Mouse (Mus musculus): ENCODE data around the gene Stat4. TPM values are rescaled to one million over a fixed set of nuclear protein-coding genes. Genes with fewer than 3 reads are reported as not detected.

Stat4 gene
- polyA plus RNA-seq, 1 experiment: 3.0 TPM

GRCm38 (mm10) chr1:52048711-52049110 lies 61.8 kb downstream of the Stat4 start:
- H3K27me3 ChIP-seq (replicated peaks): no peaks in the 10 kb centered on the region
- H3K9me3 ChIP-seq: no peaks in the 10 kb centered on the region
- peaks cover 20% of the 10 kb centered on the region for H3K36me3 ChIP-seq (replicated peaks; ENCODE audit: low read length)
- peaks cover 39% of the 10 kb centered on the region for H3K4me1 ChIP-seq
- TF ChIP-seq GATA1 (IDR thresholded peaks at IDR 0.05; ENCODE audit: borderline replicate concordance, low read length): no peak
- TF ChIP-seq FLI1 (IDR thresholded peaks at IDR 0.05; ENCODE audit: low read length): no peak
- H3K4me3 ChIP-seq (replicated peaks): no peak overlapping the region

- Histone ChIP-seq H3K9me3 (no peaks in the 10 kb centered on the region), H3K4me1 (peaks cover 37% of the 10 kb centered on the region), H3K27me3 (replicated peaks) (no peaks in the 10 kb centered on the region), H3K36me3 (replicated peaks; ENCODE audit: low read length) (peaks cover 20% of the 10 kb centered on the region), H3K4me3 (replicated peaks) (no peak overlapping the region)
- TF ChIP-seq FLI1 (IDR thresholded peaks at IDR 0.05; ENCODE audit: low read length) (no peak), GATA1 (IDR thresholded peaks at IDR 0.05; ENCODE audit: borderline replicate concordance, low read length) (no peak)
Observed at GRCm38 (mm10) chr1:52049827-52050226, 62.9 kb downstream of the Stat4 start.

GRCm38 (mm10) chr1:52051542-52051941 lies 64.6 kb downstream of the Stat4 start:
- peaks cover 34% of the 10 kb centered on the region for H3K4me1 ChIP-seq
- no peak for TF ChIP-seq FLI1 (IDR thresholded peaks at IDR 0.05; ENCODE audit: low read length)
- no peaks in the 10 kb centered on the region for H3K9me3 ChIP-seq
- no peaks in the 10 kb centered on the region for H3K27me3 ChIP-seq (replicated peaks)
- H3K36me3 ChIP-seq (replicated peaks; ENCODE audit: low read length): peaks cover 20% of the 10 kb centered on the region
- no peak overlapping the region for H3K4me3 ChIP-seq (replicated peaks)

GRCm38 (mm10) chr1:52052910-52053309 lies 66.0 kb downstream of the Stat4 start:
- Histone ChIP-seq H3K4me1 (peaks cover 28% of the 10 kb centered on the region), H3K9me3 (no peaks in the 10 kb centered on the region), H3K36me3 (replicated peaks; ENCODE audit: low read length) (peaks cover 27% of the 10 kb centered on the region), H3K27me3 (replicated peaks) (no peaks in the 10 kb centered on the region), H3K4me3 (replicated peaks) (no peak overlapping the region)
- TF ChIP-seq GATA1 (IDR thresholded peaks at IDR 0.05; ENCODE audit: borderline replicate concordance, low read length) (no peak), FLI1 (IDR thresholded peaks at IDR 0.05; ENCODE audit: low read length) (no peak)

- Histone ChIP-seq H3K9me3 (no peaks in the 10 kb centered on the region), H3K4me1 (peaks cover 25% of the 10 kb centered on the region), H3K36me3 (replicated peaks; ENCODE audit: low read length) (peaks cover 11% of the 10 kb centered on the region), H3K27me3 (replicated peaks) (no peaks in the 10 kb centered on the region), H3K4me3 (replicated peaks) (no peak overlapping the region)
- TF ChIP-seq FLI1 (IDR thresholded peaks at IDR 0.05; ENCODE audit: low read length) (no peak), GATA1 (IDR thresholded peaks at IDR 0.05; ENCODE audit: borderline replicate concordance, low read length) (no peak)
Observed at GRCm38 (mm10) chr1:52055947-52056346, 69.0 kb downstream of the Stat4 start.

- H3K4me1 ChIP-seq: peaks cover 21% of the 10 kb centered on the region
- TF ChIP-seq GATA1 (IDR thresholded peaks at IDR 0.05; ENCODE audit: borderline replicate concordance, low read length) (no peak), FLI1 (IDR thresholded peaks at IDR 0.05; ENCODE audit: low read length) (no peak)
- H3K27me3 ChIP-seq (replicated peaks): no peaks in the 10 kb centered on the region
- no peaks in the 10 kb centered on the region for H3K9me3 ChIP-seq
- H3K4me3 ChIP-seq (replicated peaks): peak overlapping the region; percentile 62
- peaks cover 8% of the 10 kb centered on the region for H3K36me3 ChIP-seq (replicated peaks; ENCODE audit: low read length)
Observed at GRCm38 (mm10) chr1:52057153-52057552, 70.2 kb downstream of the Stat4 start.

- peaks cover 52% of the 10 kb centered on the region for H3K36me3 ChIP-seq (replicated peaks; ENCODE audit: low read length)
- TF ChIP-seq GATA1 (IDR thresholded peaks at IDR 0.05; ENCODE audit: borderline replicate concordance, low read length) (no peak), FLI1 (IDR thresholded peaks at IDR 0.05; ENCODE audit: low read length) (no peak)
- no peaks in the 10 kb centered on the region for H3K27me3 ChIP-seq (replicated peaks)
- peaks cover 24% of the 10 kb centered on the region for H3K4me1 ChIP-seq
- H3K4me3 ChIP-seq (replicated peaks): no peak overlapping the region
- no peaks in the 10 kb centered on the region for H3K9me3 ChIP-seq
Observed at GRCm38 (mm10) chr1:52066276-52066675, 79.3 kb downstream of the Stat4 start.

GRCm38 (mm10) chr1:52066694-52067093 lies 79.7 kb downstream of the Stat4 start:
- TF ChIP-seq GATA1 (IDR thresholded peaks at IDR 0.05; ENCODE audit: borderline replicate concordance, low read length) (no peak), FLI1 (IDR thresholded peaks at IDR 0.05; ENCODE audit: low read length) (no peak)
- Histone ChIP-seq H3K4me3 (replicated peaks) (no peak overlapping the region), H3K9me3 (no peaks in the 10 kb centered on the region), H3K27me3 (replicated peaks) (no peaks in the 10 kb centered on the region), H3K36me3 (replicated peaks; ENCODE audit: low read length) (peaks cover 56% of the 10 kb centered on the region), H3K4me1 (peaks cover 24% of the 10 kb centered on the region)

GRCm38 (mm10) chr1:52079724-52080367 lies 92.9 kb downstream of the Stat4 start:
- peaks cover 28% of the 10 kb centered on the region for H3K4me1 ChIP-seq
- H3K4me3 ChIP-seq (replicated peaks): no peak overlapping the region
- H3K27me3 ChIP-seq (replicated peaks): no peaks in the 10 kb centered on the region
- H3K9me3 ChIP-seq: peaks cover 4% of the 10 kb centered on the region; the same call in 1 of the 2 replicates
- TF ChIP-seq GATA1 (IDR thresholded peaks at IDR 0.05; ENCODE audit: borderline replicate concordance, low read length): no peak
- no peak for TF ChIP-seq FLI1 (IDR thresholded peaks at IDR 0.05; ENCODE audit: low read length)
- H3K36me3 ChIP-seq (replicated peaks; ENCODE audit: low read length): peaks cover 66% of the 10 kb centered on the region

GRCm38 (mm10) chr1:52080375-52080774 lies 93.4 kb downstream of the Stat4 start:
- Histone ChIP-seq H3K27me3 (replicated peaks) (no peaks in the 10 kb centered on the region), H3K9me3 (peaks cover 4% of the 10 kb centered on the region; the same call in 1 of the 2 replicates), H3K36me3 (replicated peaks; ENCODE audit: low read length) (peaks cover 69% of the 10 kb centered on the region), H3K4me1 (peaks cover 26% of the 10 kb centered on the region), H3K4me3 (replicated peaks) (no peak overlapping the region)
- TF ChIP-seq FLI1 (IDR thresholded peaks at IDR 0.05; ENCODE audit: low read length) (no peak), GATA1 (IDR thresholded peaks at IDR 0.05; ENCODE audit: borderline replicate concordance, low read length) (no peak)
